In genomic region chr2:133591562-133592255, GRCm38 (mm10) we compare ENCODE assay signal across 17 mouse cellular contexts. TPM values are rescaled to one million over a fixed set of nuclear protein-coding genes. Genes with fewer than 3 reads are reported as not detected.
A peak's percentile ranks its signal among the peaks of the same experiment; 100 is the strongest.
DNase-seq lines count a peak whose midpoint lies in the region; ATAC-seq lines count a peak whose summit lies in the region.
"Had no signal": no experiment of that assay in that cellular context is flagged by ENCODE, and none has a peak within 500 bp of the region (broad histone marks: within the 10 kb centered on the region; RNA-seq: fewer than 3 reads in every experiment).

No protein-coding gene starts in this region.

- H3K4me2 ChIP-seq in heart, embryonic 13.5 days: peak overlapping the region; percentile 7; the same call in 1 of the 2 replicates
- H3K4me2 ChIP-seq: hindbrain, embryonic 12.5 days; intestine, embryonic 15.5 days; kidney, embryonic 15.5 days; limb, embryonic 15.5 days; lung, embryonic 14.5 days; neural tube, embryonic 12.5 days had no signal

- no peak for ATAC-seq in heart, embryonic 13.5 days (ENCODE audit: extremely low read depth, insufficient number of reproducible peaks, low FRiP score, low TSS enrichment)
- ATAC-seq: forebrain, embryonic 14.5 days; intestine, embryonic 15.5 days had no signal

- DNase-seq in adrenal gland, adult 2 months: peak; percentile 39
- DNase-seq in adrenal gland, adult 8-10 months: no peak
- no peak for DNase-seq in heart, postnatal 4 days
- DNase-seq in brain, adult 2 months (ENCODE audit: low read depth, low spot score): peak; percentile 29
- DNase-seq in cerebellum, postnatal 10 days: peak; percentile 68 to 70
- DNase-seq in spleen, adult 18-20 months: no peak
- DNase-seq in embryo, embryonic 9.5 days (ENCODE audit: extremely low spot score): no peak
- DNase-seq: lung, embryonic 14.5 days; right cerebral cortex, adult 18-20 months had no signal

- H3K27ac ChIP-seq in heart, embryonic 13.5 days (replicated peaks): no peak overlapping the region
- H3K27ac ChIP-seq: hindbrain, embryonic 12.5 days; intestine, embryonic 15.5 days; kidney, embryonic 15.5 days; left cerebral cortex, adult 2 months; limb, embryonic 15.5 days; neural tube, embryonic 12.5 days had no signal

- no peak overlapping the region for H3K9ac ChIP-seq in heart, embryonic 13.5 days
- H3K9ac ChIP-seq: hindbrain, embryonic 12.5 days; intestine, embryonic 15.5 days; kidney, embryonic 15.5 days; limb, embryonic 15.5 days; lung, embryonic 14.5 days; neural tube, embryonic 12.5 days had no signal

- no peaks in the 10 kb centered on the region for H3K36me3 ChIP-seq in heart, embryonic 13.5 days
- H3K36me3 ChIP-seq: hindbrain, embryonic 12.5 days; intestine, embryonic 15.5 days; kidney, embryonic 15.5 days; limb, embryonic 15.5 days; neural tube, embryonic 12.5 days had no signal

- H3K4me3 ChIP-seq in heart, embryonic 13.5 days: no peak overlapping the region
- H3K4me3 ChIP-seq: hindbrain, embryonic 12.5 days; intestine, embryonic 15.5 days; kidney, embryonic 15.5 days; left cerebral cortex, adult 2 months; limb, embryonic 15.5 days; neural tube, embryonic 12.5 days had no signal

- H3K27me3 ChIP-seq in heart, embryonic 13.5 days (replicated peaks): no peaks in the 10 kb centered on the region
- H3K27me3 ChIP-seq: hindbrain, embryonic 12.5 days; intestine, embryonic 15.5 days; kidney, embryonic 15.5 days; limb, embryonic 15.5 days; neural tube, embryonic 12.5 days had no signal

- H3K4me1 ChIP-seq in heart, embryonic 13.5 days: peaks cover 21% of the 10 kb centered on the region
- H3K4me1 ChIP-seq: hindbrain, embryonic 12.5 days; intestine, embryonic 15.5 days; kidney, embryonic 15.5 days; neural tube, embryonic 12.5 days had no signal

- 0 out of 2 replicates have a peak, but pooled peaks cover 4% of the 10 kb centered on the region for H3K9me3 ChIP-seq in heart, embryonic 13.5 days
- H3K9me3 ChIP-seq: hindbrain, embryonic 12.5 days; intestine, embryonic 15.5 days; kidney, embryonic 15.5 days; limb, embryonic 15.5 days; neural tube, embryonic 12.5 days had no signal

- WGBS in heart, embryonic 13.5 days: 34% methylated on average over 12 of the region's 12 CpGs

RNA-seq across cellular contexts. Expression of gene Bmp2, which starts 39.8 kb away (rescaled TPM):
- total RNA-seq in adrenal gland, adult 2 months (2021): 10 to 100 TPM; 13.9 to 14.7 TPM
- polyA plus RNA-seq in adrenal gland, adult 2 months (2012; rRNA removed): 15.6 and 21.5 TPM in 2 replicates
- total RNA-seq in adrenal gland, adult 8-10 months (2022): 10 to 100 TPM in 3 of 4 experiments, 1 to 10 TPM in 1; 7.0 to 17.9 (median 13.7) TPM
- polyA plus RNA-seq in heart, embryonic 13.5 days (2015; fragmentation: Nextera tagmentation; extraction: Ambion mirVana): 9.8 and 10.7 TPM in 2 replicates
- 1 to 10 TPM; 4.2 to 4.6 TPM for total RNA-seq in heart, postnatal 4 days (2021)

Comparison
In these comparisons a context has a peak if more than half of its experiments do, and no peak if none do; other contexts are left out.
1. DNase-seq: peak in adrenal gland, adult 2 months (single experiment), brain, adult 2 months (single experiment) and cerebellum, postnatal 10 days (2 of 2); none in adrenal gland, adult 8-10 months (single experiment), heart, postnatal 4 days (single experiment), spleen, adult 18-20 months (0 of 2) and embryo, embryonic 9.5 days (single experiment).